Mouse (Mus musculus) heart, postnatal 36 days (tissue): ENCODE results near the gene Cx3cl1. TPM values are rescaled to one million over a fixed set of nuclear protein-coding genes. Genes with fewer than 3 reads are reported as not detected.
A peak's percentile ranks its signal among the peaks of the same experiment; 100 is the strongest.

Experiments used
- DNase-seq, 2 experiments: peaks; one replicate each; pipeline ENCODE4 v3.0.0; 2021 to 2022
- intact Hi-C: fragments of 180-260 bp; cut with DNase I; formaldehyde crosslinking; loops from one replicate; pipeline ENCODE4 v1.15.1; 2025
- total RNA-seq, 2 experiments: library from RNA; stranded (reverse); gene quantifications; 2 replicates each; pipeline ENCODE4 v1.2.3; 2021

Gene Cx3cl1
- 1 to 10 TPM; 2.9 to 4.4 TPM for total RNA-seq

DNA sequence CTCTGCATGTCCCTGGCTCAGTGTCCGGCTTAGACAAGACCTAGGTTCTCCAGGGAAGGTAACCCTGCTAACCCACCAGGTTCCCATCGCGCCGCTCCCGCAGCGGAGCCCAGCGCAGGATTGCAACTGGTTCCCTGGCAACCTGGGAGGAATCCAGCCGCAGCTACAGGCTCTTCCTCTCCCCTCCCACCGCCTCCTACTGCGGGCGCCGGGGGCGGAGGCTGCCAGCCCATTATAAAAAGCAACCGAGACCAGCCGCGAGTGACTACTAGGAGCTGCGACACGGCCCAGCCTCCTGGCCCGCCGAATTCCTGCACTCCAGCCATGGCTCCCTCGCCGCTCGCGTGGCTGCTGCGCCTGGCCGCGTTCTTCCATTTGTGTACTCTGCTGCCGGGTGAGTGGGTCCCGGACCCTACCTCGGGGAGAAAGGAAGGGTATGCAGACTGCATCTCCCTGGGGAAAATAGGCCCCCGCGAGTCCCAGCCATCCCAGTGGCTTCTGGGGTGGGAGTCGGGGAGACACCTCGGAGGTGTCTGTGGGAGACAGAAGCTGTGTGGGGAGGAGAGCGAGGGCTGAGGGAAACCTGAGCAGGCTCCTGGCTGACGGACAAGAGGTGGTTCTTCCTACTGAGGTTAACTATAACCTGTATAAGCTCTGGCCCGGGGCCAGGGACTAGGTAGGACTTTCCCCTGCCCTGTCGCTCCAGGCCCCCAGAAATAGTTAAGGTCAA, at the start of gene Cx3cl1:
Gene Cx3cl1 (plus strand): TSS at position 69 of the 730 bp plus-strand sequence.
- peak; percentile 77 to 80 for DNase-seq
- intact Hi-C loops, result no loop called here

DNA sequence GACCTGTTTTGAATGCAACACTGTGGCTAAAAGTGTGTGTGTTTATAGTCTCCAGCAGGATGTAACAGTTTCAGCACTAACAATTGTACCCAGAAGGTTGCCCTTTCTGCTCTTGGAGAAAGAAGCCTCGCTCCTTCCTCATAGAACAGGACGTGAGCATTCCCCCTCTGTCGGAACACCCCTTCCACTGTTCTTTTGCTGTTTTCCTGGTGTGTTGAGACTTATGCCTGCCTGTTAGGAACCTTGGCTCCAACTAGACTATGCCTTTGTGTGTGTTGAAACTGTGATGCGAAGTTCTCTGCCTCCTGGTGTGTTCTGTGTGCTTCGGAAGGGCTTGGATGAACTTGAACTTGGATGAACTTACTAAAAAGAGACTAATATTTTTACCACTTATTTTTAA, 45.8 kb upstream of the Cx3cl1 start:
- DNase-seq, result no peak
- intact Hi-C loops, result no loop called here

DNA sequence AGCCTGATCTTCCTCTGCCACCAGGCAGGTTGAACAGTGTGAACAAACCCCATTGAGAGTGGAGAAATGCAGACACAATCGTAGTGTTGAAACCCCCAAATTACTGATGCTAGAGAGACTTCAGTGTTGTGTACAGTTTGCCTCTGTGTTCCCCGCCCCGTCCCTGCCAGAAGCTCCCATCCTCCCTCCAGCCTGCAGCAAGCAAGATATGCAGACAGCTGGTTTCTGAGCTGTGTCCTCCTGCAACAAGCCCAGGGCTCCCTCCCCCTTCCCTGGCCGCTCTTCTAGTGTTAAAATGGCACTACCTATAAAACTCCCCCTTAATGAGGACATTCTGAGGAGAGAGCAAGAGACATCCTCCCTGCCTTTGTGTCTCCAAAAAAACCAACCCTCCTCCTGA, 42.5 kb upstream of the Cx3cl1 start:
- DNase-seq, result no peak
- intact Hi-C loops, result no loop called here

DNA sequence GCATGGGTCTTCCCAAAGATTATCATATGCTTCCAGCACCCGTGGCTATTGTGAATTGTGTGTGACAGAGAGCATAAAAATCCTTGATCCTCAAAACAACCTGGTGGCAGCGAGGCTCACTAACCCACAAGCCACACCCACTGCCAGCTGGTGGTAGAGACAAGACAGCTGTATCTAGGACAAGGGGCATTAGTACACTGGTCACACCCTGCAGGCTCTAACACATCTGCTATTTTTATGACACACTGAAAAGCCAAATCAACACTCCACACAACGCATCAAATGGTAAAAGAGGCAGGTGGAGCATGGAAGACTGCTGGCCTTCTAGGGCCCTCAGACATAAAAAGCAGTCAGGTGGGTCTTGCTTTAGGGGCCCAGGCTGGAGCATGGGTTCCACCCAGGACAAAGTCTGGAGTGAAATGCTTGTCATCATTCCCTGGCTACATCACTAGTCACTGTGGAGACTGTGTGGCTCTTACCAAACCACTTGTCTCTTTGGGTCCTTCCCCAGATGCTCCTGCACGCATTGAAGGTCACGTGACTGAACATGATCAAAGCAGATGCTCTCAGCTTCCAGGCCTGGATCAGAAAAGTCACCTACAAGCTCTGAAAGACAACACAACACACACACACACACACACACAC, 37.9 kb upstream of the Cx3cl1 start:
- no peak for DNase-seq
- intact Hi-C loops, result no loop called here

DNA sequence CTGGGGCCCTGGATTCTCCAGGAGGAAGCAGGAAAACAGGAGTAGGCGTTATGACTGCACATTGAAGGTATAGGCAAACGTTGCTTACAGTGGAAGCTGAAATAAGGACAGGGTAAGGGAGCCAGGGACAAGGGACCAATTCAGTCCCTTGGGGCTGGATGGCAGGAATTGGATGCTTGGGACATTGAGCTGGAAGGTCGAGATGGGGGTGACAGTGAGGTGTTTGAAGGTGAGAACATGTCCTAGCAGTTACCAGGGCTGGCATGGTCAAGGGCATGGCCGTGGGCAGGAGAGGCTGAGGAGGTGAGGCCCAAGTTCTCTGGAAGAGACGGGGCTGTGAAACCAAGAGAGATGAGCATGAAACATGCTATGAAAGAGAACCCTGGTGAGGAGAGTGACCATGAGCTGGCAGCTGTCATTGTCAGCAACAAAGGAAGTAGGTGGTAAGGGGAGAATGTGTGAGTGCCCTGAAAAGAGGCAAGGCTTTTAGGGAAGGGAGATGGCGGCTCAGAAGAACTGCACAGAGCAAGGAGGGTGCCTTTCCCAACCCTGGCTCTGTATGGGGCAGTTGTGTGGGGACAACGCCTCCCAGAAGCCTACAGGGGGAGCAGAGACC, 37.0 kb upstream of the Cx3cl1 start:
- no peak for DNase-seq
- intact Hi-C loops, result no loop called here

DNA sequence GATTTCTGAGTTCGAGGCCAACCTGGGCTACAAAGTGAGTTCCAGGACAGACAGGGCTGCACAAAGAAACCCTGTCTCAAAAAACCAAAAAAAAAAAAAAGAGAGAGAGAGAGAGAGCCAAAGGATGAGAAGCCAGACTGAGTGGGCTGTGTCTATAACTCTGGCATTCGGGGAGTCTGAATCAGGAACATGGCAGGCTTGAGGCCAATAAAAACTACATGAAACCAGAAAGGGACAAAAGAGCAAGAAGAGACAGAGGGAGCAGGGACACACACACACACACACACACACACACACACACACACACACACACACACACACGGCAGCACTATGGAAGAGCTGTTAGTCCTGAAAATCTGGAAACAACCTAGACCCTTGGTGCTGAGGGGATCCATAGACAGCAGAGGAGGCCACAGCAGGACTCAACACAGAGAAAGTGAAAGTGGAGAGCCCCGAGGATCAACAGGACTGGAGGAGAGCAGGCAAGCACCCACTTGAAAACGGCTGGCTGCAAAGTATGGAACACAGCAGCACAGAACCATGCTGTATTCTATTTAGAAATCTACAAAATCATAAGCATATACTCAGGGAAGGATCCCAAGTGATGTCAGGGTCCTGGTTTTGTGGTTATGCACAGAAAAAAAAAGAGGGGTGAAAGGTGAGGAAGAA, 36.2 kb upstream of the Cx3cl1 start:
- DNase-seq, result peak; percentile 18 to 28
- intact Hi-C loops, result no loop called here

DNA sequence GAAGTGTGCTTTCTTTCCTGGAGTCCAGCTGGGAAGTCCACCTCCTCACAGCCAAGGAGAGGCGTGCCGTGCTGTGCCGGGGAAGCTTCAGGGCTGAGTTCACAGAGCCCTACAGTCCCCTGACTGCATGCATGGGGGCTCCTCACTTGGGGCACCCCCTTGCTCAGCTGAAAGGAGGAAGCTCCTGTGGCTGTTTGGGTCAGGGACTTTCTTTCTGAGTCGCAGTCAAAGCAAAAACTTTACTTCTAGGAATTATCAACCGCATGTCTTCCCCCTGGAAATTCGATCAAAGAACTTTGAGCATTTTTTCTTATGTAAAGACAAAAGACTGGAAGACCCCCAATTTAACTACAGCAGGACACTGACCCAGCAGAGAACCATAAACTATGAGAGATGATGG, 32.0 kb upstream of the Cx3cl1 start:
- intact Hi-C loops, result no loop called here
- DNase-seq, result no peak

DNA sequence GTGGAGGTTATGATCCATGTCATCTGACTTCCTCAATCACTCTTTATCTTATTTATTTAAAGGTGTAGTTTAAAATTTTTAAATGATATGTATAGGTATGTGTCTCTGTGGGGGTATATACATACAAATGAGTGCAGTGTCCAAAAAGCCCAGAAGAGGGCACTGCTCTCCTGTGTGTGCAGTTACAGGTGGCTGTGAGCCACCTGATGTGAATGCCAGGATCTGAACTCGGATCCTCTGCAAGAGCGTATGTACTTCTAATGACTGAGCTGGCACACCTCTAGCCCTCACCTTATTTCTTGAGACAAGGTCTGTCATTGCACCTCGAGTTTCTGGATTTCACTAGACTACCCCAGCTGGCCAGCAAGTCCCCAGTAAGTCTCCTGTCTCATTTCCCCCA, 31.2 kb upstream of the Cx3cl1 start:
- no peak for DNase-seq
- intact Hi-C loops, result no loop called here

DNA sequence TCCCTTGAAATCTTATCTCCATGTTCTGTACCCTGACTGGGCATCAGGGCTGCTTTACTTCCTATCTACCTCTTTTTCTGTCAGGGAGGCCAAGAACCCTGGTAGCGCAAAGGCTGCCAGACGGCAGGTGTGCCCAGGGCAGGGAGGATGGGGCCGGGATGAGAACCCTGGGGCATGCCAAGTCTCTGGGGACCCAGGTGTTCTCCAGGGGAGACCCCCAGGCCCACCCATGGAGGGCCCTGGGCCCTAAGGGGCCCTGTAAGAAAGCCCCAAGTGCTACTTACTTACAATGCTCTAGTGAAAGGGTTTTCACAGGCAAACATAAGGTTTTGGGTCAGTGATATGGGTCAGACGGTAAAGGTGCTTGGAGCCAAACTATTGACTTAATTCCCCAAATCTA, 30.1 kb upstream of the Cx3cl1 start:
- no peak for DNase-seq

DNA sequence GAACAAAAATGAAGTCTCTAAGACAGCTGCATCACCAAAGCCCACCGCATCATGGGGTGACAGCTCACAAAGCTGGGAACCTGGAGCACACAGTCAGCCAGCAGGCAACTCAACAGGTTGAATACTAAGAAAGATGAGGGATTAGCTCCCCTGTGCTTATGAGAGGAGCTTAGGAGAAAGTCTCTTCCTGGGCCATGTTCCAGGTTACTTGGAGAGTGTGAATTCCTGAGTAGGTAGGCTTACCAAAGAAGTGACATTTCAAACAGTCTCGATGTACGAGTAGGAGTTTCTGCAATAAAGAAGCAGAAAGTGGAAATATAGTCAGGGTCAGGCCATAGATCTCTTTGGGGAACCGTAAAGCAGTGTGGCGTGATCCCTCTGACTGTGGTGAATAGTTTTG, 27.3 kb upstream of the Cx3cl1 start:
- DNase-seq, result no peak
- intact Hi-C loops, result no loop called here

More for the DNA sequence above, 30.1 kb upstream of the Cx3cl1 start:
- intact Hi-C loops, result no loop called here

DNA sequence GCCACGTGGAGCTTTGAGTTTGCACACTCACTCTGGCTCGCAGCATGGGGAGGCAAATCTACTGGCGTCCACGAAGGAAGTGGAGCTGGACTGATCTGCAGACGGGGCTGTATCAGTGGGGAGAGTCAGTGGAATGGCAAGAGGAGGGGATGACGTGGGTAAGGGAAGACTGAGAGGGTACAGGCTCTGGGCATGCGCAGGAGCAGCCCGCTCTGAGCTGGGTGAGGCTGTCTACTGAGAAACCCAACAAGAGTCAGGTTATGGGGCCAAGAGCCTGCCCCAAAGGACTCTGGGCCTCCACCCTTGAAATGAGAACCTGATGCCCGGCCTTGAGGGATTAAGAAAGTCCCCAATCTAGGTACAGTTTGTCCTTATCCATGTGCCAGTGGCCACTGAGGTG, 26.8 kb upstream of the Cx3cl1 start:
- intact Hi-C loops, result no loop called here
- no peak for DNase-seq

DNA sequence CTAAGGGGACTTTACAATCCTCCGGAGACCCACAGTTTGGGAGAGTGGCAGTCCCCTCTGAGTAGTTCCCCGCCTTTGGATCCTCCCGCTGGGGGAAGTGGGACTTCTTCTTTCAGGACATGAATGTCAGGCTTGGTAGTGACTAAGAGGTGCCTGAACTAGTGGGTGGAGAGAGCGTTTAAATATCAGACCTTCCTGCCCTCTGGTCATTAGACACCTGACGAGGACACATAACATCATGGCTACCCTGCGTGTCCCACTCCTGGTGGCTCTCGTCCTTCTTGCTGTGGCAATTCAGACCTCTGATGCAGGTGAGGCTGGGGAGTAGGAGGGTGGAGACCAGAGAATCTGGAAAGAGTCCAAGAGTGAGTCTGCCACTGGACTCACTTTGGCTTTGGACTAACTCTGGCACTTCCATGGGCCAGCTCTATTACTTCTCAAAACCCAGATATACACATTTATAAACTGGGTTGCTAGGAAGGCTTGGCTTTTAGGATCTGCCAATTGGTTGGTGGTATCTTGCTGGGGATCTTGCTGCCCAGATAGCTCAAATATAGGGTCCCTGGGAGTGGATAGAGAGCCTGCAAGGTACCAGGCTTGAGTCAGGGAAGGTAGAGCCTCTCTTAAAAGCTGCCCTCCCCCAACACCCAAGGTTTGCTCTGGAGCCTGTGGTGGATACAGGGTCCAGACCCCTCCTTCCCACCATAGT, 26.2 kb upstream of the Cx3cl1 start, which contains the start of gene Ccl22:
Gene Ccl22 (plus strand): TSS at position 115 of the 709 bp plus-strand sequence.
- intact Hi-C loops, result no loop called here
- no peak for DNase-seq

DNA sequence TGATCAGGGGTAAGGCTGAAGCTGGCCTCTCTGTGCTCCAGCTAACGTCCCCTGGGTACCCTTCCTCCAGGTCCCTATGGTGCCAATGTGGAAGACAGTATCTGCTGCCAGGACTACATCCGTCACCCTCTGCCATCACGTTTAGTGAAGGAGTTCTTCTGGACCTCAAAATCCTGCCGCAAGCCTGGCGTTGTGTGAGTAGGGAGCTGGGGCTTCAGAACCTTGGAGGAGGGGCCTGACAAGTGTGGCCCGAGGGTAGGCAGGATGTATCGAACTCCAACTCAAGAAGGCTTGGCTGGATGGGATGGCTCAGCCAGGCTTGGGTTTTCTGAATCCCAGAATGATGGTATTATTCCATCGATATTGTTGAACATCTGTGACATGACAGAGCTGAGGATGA, 25.0 kb upstream of the Cx3cl1 start:
- intact Hi-C loops, result no loop called here
- DNase-seq, result no peak

DNA sequence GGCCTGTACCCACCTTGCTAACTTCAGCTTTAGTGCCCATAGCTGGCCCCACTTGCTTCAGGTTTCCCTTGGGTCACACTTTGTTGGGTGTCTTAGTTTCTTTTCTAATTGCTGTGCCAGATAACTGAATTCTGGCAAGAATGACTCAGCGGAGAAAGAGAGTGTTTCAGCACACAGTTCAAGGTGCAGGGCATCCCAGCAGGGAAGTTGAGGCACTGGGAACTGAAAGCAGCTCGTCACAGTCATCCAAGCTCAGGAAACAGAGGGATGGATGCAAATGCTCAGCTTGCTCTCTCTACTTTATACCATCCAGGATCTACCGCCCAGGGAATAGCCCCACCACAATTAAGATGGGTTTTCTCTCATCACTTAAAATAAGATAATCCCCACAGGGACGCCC, 23.4 kb upstream of the Cx3cl1 start:
- DNase-seq, result no peak
- intact Hi-C loops, result no loop called here

DNA sequence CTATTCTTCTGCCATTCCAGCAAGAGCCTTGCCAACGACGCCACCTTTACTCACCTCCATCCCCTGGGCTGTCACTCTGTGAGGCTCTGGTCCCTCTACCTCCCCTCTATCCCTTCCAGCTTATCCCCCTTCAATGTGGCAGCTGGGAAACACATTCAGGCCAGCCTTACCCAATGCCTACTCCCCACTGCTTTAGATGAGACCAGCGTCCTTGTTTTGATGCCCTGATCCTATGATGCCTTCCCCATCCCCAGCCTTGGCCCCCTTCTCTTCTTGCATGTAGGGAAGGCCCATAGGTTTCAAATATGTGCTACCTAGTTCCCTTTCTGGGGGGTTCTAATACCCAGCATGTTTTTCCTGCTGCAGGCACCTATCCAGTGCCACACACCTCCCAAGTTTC, 21.9 kb upstream of the Cx3cl1 start:
- intact Hi-C loops, result no loop called here
- DNase-seq, result no peak

DNA sequence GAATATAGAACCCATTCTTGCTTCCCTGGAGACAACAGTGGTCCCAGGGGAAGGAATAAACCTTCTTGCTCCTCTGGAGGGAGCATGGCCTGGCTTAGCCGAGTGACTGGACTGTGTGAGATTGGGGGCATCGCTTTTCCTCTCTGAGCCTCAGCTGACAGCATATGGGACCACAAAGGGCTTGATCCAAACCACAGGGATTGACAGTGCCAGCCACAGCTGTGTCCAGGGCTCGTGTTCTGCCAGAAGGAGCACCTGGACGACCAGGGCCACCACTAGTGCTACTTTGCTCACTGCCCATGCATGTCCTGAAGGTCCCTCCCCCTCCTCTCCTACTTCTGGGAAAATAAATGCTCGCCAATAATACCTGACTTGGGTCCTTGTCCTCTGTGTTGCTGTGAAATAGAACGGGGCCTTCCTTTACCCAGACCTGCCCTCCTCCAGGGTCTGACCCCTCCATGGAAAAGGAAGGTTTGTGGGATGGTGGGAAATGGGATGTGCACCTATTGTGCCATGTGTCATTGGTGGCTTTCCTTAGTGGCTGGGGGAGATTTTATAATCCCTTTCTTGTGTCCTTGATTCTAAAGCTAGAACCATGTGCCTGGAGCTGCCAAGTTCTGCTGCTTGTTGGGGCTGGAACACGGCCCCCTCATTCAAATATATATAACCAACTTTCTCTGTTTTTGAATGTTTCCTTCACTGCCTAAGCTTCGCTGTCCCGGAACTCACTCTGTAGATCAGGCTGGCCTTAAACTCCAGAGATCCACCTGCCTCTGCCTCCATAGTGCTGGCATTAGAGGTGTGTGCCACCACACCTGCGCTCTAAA, 20.6 kb upstream of the Cx3cl1 start:
- intact Hi-C loops, result no loop called here
- no peak for DNase-seq

DNA sequence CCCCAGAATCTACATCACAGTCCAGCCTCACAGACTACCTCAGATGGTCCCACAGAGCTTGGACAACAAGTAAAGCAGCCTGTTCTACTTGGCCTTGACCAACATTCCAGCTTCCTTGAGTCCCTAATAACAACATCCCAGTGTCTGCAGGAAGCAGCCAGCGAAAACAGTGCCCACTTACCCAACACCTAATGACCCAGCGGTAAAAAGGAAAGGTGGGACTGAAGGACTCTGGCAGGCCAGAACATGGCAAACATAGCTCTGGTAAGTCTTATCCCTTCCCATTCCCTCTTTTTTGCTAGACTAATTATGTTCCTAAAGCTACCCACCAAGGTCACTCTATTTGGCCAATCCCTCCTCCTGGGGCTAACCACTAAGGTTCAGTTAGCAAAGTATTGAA, 17.8 kb upstream of the Cx3cl1 start:
- intact Hi-C loops, result no loop called here
- no peak for DNase-seq

DNA sequence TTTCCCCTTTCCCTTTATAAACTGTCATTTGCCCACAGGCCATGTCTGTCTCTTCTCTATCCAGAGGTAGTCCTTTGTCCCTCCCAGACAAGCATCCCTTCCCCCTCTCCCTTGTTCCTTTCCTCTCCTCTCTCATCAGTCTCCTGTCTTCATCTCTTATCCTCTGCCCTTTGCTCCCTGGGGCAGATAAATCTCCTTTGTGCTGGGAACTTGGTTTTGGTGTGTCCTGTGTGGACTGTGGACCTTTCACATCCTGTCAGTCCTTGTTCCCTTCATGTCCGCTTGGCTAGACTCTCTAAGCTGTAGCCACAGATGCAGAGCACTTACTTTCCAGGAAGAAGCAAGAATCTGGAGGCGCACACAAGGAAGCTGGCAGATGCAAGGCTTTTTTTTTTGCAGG, 17.3 kb upstream of the Cx3cl1 start:
- intact Hi-C loops, result no loop called here
- no peak for DNase-seq

DNA sequence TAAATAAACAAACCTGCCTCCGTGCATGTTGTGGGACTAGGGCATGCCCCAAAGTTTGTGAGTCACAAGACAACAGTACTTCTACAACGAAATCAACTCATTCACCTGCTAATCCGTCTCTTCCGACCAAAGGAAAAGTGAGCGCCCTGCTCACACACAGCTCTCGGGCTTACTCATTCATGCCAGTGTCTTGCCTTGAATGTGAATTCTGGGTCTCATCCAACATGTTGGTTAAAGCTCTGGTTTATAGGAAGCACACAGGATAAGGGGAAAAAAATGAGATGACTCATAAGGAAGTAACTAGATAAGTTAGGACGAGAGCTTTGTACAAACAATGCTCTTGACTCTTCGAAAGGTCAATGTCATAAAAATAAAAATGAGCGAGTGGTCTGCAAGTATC, 4.8 kb upstream of the Cx3cl1 start:
- intact Hi-C loops, result no loop called here
- no peak for DNase-seq

DNA sequence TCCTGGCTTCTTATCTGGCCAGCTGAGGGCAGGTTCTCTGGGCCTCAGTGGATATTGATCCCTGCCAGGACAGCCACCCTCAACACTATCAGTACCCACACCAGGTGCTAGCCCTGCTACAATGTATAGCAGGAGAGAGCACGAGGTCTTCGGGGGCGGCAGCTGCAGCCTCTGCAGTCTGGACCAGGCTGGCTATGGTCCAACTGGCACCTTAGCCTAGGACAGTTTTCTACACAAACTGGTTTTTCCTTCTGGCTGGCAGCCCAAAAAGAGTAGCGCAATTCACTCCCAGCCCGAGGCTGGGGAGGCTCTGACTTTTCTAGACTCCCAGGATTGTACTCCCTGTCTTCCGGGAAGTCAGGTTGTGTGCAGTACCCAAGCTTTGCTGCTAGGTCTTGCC, 864 bp upstream of the Cx3cl1 start:
- intact Hi-C loops, result no loop called here
- no peak for DNase-seq
